In the genomic region with DNA sequence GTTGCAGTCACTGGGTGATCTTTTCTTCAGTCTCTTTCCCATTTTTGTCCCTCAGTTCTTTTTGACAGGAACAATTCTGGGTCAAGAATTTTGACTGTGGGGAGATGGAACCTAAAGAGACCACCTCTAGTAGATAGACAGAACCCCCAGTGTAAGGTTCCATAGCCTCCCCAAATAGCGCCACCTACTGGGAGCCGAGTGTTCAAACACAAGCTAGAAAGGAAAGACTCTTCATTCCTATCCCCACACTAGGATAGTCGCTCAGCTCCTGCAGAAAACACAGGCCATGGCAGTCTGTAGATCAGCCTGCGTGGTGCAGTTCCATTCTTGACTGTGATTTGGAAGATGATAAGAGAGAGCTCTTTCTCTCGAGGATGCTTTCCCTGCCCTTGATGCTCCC, we compare ENCODE assay signal across 10 mouse cellular contexts.
A peak's percentile ranks its signal among the peaks of the same experiment; 100 is the strongest.
DNase-seq lines count a peak whose midpoint lies in the region; ATAC-seq and TF ChIP-seq lines count a peak whose summit lies in the region.
"Had no signal": no experiment of that assay in that cellular context is flagged by ENCODE, and none has a peak within 500 bp of the region (broad histone marks: within the 10 kb centered on the region; RNA-seq: fewer than 3 reads in every experiment).

No protein-coding gene starts in this region.

- H3K9ac ChIP-seq in hindbrain, embryonic 11.5 days (ENCODE audit: low read depth, low read length), result no peak overlapping the region
- H3K9ac ChIP-seq: heart, embryonic 15.5 days had no signal

- WGBS in hindbrain, embryonic 11.5 days, result 49% methylated on average over 5 of the region's 5 CpGs
- 58% methylated on average over 5 of the region's 5 CpGs for whole genome bisulfite sequencing in hindbrain, embryonic 10.5 days

- no peak overlapping the region for H3K27ac ChIP-seq in hindbrain, embryonic 11.5 days (ENCODE audit: low read depth, low read length)
- no peak overlapping the region for H3K27ac ChIP-seq in hindbrain, embryonic 10.5 days
- H3K27ac ChIP-seq in testis, adult 2 months (ENCODE audit: control insufficient read depth, insufficient read depth, low read depth, low read length), result no peak overlapping the region
- H3K27ac ChIP-seq: heart, embryonic 15.5 days; macrophage had no signal

- H3K9me3 ChIP-seq in hindbrain, embryonic 11.5 days (ENCODE audit: control insufficient read depth, low read length), result no peaks in the 10 kb centered on the region
- H3K9me3 ChIP-seq in hindbrain, embryonic 10.5 days, result no peaks in the 10 kb centered on the region
- H3K9me3 ChIP-seq: heart, embryonic 15.5 days had no signal

- H3K4me1 ChIP-seq in hindbrain, embryonic 11.5 days (replicated peaks; ENCODE audit: control insufficient read depth, insufficient read depth, low read length), result no peaks in the 10 kb centered on the region
- peaks cover 13% of the 10 kb centered on the region for H3K4me1 ChIP-seq in hindbrain, embryonic 10.5 days (replicated peaks)
- H3K4me1 ChIP-seq in testis, adult 2 months (ENCODE audit: control insufficient read depth, insufficient read depth, low read length), result no peaks in the 10 kb centered on the region

- H3K27me3 ChIP-seq in hindbrain, embryonic 11.5 days (ENCODE audit: control insufficient read depth, insufficient read depth, low read length), result no peaks in the 10 kb centered on the region
- H3K27me3 ChIP-seq in hindbrain, embryonic 10.5 days (ENCODE audit: insufficient read depth, poor library complexity, severe bottlenecking), result no peaks in the 10 kb centered on the region
- no peaks in the 10 kb centered on the region for H3K27me3 ChIP-seq in testis, adult 2 months (ENCODE audit: control insufficient read depth, insufficient read depth, low read length)
- H3K27me3 ChIP-seq: heart, embryonic 15.5 days had no signal

- no peak for TF ChIP-seq POLR2A in testis, adult 2 months (IDR thresholded peaks at IDR 0.05; ENCODE audit: control insufficient read depth, low read depth, low read length)

- no peak overlapping the region for H3K4me3 ChIP-seq in hindbrain, embryonic 11.5 days (ENCODE audit: low read depth, low read length)
- no peak overlapping the region for H3K4me3 ChIP-seq in hindbrain, embryonic 10.5 days
- no peak overlapping the region for H3K4me3 ChIP-seq in testis, adult 2 months (ENCODE audit: control insufficient read depth, low read depth, low read length)
- H3K4me3 ChIP-seq: heart, embryonic 15.5 days had no signal

- H3K4me2 ChIP-seq in hindbrain, embryonic 11.5 days (replicated peaks; ENCODE audit: low read depth, low read length), result no peak overlapping the region
- H3K4me2 ChIP-seq: heart, embryonic 15.5 days had no signal

- ATAC-seq in hindbrain, embryonic 11.5 days (ENCODE audit: low FRiP score), result no peak

- no peaks in the 10 kb centered on the region for H3K36me3 ChIP-seq in hindbrain, embryonic 11.5 days (ENCODE audit: control insufficient read depth, insufficient read depth, low read length)
- H3K36me3 ChIP-seq in hindbrain, embryonic 10.5 days, result no peaks in the 10 kb centered on the region
- H3K36me3 ChIP-seq in testis, adult 2 months (ENCODE audit: control insufficient read depth, insufficient read depth, low read length), result no peaks in the 10 kb centered on the region
- H3K36me3 ChIP-seq: heart, embryonic 15.5 days had no signal

- peak; percentile 35 for DNase-seq in hindbrain, embryonic 11.5 days (ENCODE audit: low spot score)
- DNase-seq in hindbrain, embryonic 10.5 days (ENCODE audit: low spot score), result no peak
- no peak for DNase-seq in testis, postnatal 14 days (ENCODE audit: low spot score)
- DNase-seq in c-Kit-positive CD71-positive TER-119-positive erythroid progenitor cells, embryonic 14.5 days (ENCODE audit: low spot score), result peak; percentile 4
- DNase-seq in thymus, postnatal 36 days, result peak; percentile 13 to 14
- DNase-seq in ovary, adult 18-20 months (ENCODE audit: low spot score), result no peak
- DNase-seq in urinary bladder, postnatal 10 days (ENCODE audit: low spot score), result no peak

- TF ChIP-seq CTCF in testis, adult 2 months (IDR thresholded peaks at IDR 0.05; ENCODE audit: control insufficient read depth, insufficient read depth, insufficient replicate concordance, low read depth, low read length), result peak; percentile 33; the same call in 1 of the 2 replicates

Comparison
In these comparisons a context has a peak if more than half of its experiments do, and no peak if none do; other contexts are left out.
1. DNase-seq: peak in hindbrain, embryonic 11.5 days (single experiment), c-Kit-positive CD71-positive TER-119-positive erythroid progenitor cells, embryonic 14.5 days (single experiment) and thymus, postnatal 36 days (2 of 2); none in hindbrain, embryonic 10.5 days (single experiment), testis, postnatal 14 days (single experiment), ovary, adult 18-20 months (single experiment) and urinary bladder, postnatal 10 days (single experiment).